Mouse (Mus musculus) hindbrain, postnatal 0 days (tissue): ENCODE results near the gene Pbld2. TPM values are rescaled to one million over a fixed set of nuclear protein-coding genes. Genes with fewer than 3 reads are reported as not detected.

Source experiments
- ATAC-seq: fragments of 200-750 bp; cut with Nextera tagmentation; 2 replicates; pipeline ENCODE4 v1.8.0; 2017; ENCODE audit warnings: mild to moderate bottlenecking, moderate TSS enrichment, moderate library complexity
- DNase-seq: peaks from one replicate; pipeline ENCODE4 v3.0.0-alpha.2; 2015; ENCODE audit warnings: low spot score
- H3K27ac ChIP-seq: fragments of 300-500 bp; sonication (generic); 2 replicates; pipeline ENCODE4 v1.5.1; 2014; ENCODE audit warnings: mild to moderate bottlenecking
- H3K27me3 ChIP-seq: fragments of 300-500 bp; sonication (generic); 2 replicates; pipeline ENCODE4 v1.6.1; 2014; ENCODE audit warnings: low read length, mixed read lengths; ENCODE audit not compliant: insufficient read depth
- H3K36me3 ChIP-seq: fragments of 300-500 bp; sonication (generic); 2 replicates; pipeline ENCODE4 v1.6.1; 2014; ENCODE audit warnings: low read length, mixed read lengths; ENCODE audit not compliant: insufficient read depth
- H3K4me1 ChIP-seq: fragments of 300-500 bp; sonication (generic); 2 replicates; pipeline ENCODE4 v1.6.1; 2014; ENCODE audit warnings: antibody characterized with exemption, low read length, mixed read lengths; ENCODE audit not compliant: insufficient read depth
- H3K4me2 ChIP-seq: fragments of 300-500 bp; sonication (generic); 2 replicates; pipeline ENCODE4 v1.6.1; 2014; ENCODE audit warnings: low read depth, mild to moderate bottlenecking, low read length, moderate library complexity, mixed read lengths
- H3K4me3 ChIP-seq: fragments of 300-500 bp; sonication (generic); 2 replicates; pipeline ENCODE4 v1.5.1; 2014; ENCODE audit warnings: low read length
- H3K9ac ChIP-seq: fragments of 300-500 bp; sonication (generic); replicated peaks from 2 replicates; pipeline ENCODE4 v1.6.1; 2014; ENCODE audit warnings: mild to moderate bottlenecking, low read length, moderate library complexity, mixed read lengths
- H3K9me3 ChIP-seq: fragments of 300-500 bp; sonication (generic); 2 replicates; pipeline ENCODE4 v1.6.1; 2016; ENCODE audit warnings: low read length, mixed read lengths
- CTCF ChIP-seq: IDR thresholded peaks from 2 replicates; pipeline ENCODE4 v1.5.1; 2016; ENCODE audit warnings: antibody characterized with exemption, control low read depth, low read depth
- WGBS: fragments of 180-500 bp; shearing (Covaris S2); extraction: QIAGEN DNeasy Blood & Tissue Kit; methylation state at CpG from one replicate; pipeline ENCODE4 v1.1.7; 2014; 5-methylcytosine and 5-hydroxymethylcytosine counted together
- polyA plus RNA-seq: library from polyadenylated mRNA; unstranded; fragments of >200 nt; fragmentation: Nextera tagmentation; extraction: Ambion mirVana; gene quantifications from 2 replicates; pipeline ENCODE4 v1.2.1, GENCODE M21; 2015
- total RNA-seq: library from RNA; depleted of rRNA; stranded (reverse); fragments of >200 nt; gene quantifications from 2 replicates; pipeline ENCODE4 v1.2.3, GENCODE M21; 2014

Gene Pbld2
- total and polyA plus RNA-seq, 2 experiments from 2014 or later: 0.60 to 1.7 TPM

DNA sequence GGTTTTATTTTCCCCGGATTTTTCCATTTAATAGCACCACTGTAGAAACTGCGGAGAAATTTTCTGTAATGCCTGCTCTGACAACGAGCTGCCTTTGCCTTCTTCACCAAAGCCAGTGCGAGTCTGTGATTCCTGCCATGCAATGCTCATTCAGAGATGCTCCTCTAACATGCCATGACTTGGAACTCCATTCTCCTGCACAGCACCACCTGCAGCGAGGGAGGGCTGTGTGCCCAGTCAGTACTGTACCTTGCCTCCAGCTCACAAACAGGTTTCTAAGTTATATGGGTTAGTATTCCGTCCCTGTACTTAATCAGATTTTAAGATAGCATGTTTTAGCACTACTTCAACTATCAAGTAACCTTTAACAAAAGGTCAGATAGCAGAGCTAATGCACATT lies 12.6 kb upstream of the Pbld2 start:
- no peak overlapping the region for H3K4me3 ChIP-seq
- no peak overlapping the region for H3K27ac ChIP-seq
- H3K9me3 ChIP-seq: no peaks in the 10 kb centered on the region
- no peaks in the 10 kb centered on the region for H3K4me1 ChIP-seq
- no peak overlapping the region for H3K9ac ChIP-seq
- 79% methylated on average over 6 of the region's 6 CpGs for WGBS
- no peak for ATAC-seq
- H3K27me3 ChIP-seq: no peaks in the 10 kb centered on the region
- peaks cover 57% of the 10 kb centered on the region for H3K36me3 ChIP-seq
- TF ChIP-seq CTCF: no peak
- H3K4me2 ChIP-seq: no peak overlapping the region
- no peak for DNase-seq

DNA sequence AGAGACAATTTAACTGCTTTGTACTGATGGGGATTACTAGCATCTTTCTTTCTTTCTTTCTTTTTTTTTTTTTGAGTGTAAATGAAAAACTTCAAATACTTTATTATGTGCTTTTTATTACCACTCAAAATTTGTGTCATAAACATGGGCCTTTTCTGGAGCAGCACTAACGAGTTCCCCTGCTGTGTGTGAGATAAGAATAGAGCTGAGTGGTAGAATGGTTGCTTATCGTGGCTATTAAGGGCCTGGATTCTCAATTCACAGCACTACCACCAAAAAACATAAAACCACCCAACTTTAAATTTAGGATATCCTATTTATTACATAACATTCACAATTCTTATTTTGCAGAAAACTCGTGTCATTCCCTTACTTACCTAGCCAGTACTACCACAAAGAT lies 10.6 kb upstream of the Pbld2 start:
- Histone ChIP-seq H3K9ac (no peak overlapping the region), H3K9me3 (no peaks in the 10 kb centered on the region), H3K27ac (no peak overlapping the region), H3K4me3 (no peak overlapping the region), H3K4me1 (no peaks in the 10 kb centered on the region), H3K4me2 (no peak overlapping the region), H3K27me3 (no peaks in the 10 kb centered on the region), H3K36me3 (peaks cover 50% of the 10 kb centered on the region)
- no peak for DNase-seq
- 76% methylated on average over 3 of the region's 3 CpGs for WGBS
- ATAC-seq: no peak
- TF ChIP-seq CTCF: no peak

DNA sequence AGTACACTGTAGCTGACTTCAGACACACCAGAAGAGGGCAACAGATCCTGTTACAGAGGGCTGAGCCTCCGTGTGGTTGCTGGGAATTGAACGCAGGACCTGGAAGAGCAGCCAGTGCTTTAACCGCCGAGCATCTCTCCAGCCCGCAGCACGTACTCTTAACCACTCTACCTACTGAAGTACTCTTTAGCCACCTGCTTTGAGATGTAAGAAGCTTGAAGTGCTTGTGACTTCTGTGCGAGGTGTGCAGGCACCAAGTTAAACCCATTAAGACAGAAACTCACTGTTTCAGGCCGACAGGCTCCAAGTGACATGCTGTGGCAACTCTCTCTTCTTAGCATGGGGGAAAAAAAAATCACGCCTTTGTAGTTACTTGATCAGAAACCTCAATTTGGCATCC lies 9.9 kb upstream of the Pbld2 start:
- ATAC-seq (no peak), DNase-seq (no peak)
- H3K4me1 ChIP-seq: no peaks in the 10 kb centered on the region
- H3K9ac ChIP-seq: no peak overlapping the region
- H3K36me3 ChIP-seq: peaks cover 47% of the 10 kb centered on the region
- H3K27me3 ChIP-seq: no peaks in the 10 kb centered on the region
- no peaks in the 10 kb centered on the region for H3K9me3 ChIP-seq
- no peak overlapping the region for H3K4me2 ChIP-seq
- WGBS: 86% methylated on average over 9 of the region's 9 CpGs
- no peak for TF ChIP-seq CTCF
- H3K27ac ChIP-seq: no peak overlapping the region
- H3K4me3 ChIP-seq: no peak overlapping the region

DNA sequence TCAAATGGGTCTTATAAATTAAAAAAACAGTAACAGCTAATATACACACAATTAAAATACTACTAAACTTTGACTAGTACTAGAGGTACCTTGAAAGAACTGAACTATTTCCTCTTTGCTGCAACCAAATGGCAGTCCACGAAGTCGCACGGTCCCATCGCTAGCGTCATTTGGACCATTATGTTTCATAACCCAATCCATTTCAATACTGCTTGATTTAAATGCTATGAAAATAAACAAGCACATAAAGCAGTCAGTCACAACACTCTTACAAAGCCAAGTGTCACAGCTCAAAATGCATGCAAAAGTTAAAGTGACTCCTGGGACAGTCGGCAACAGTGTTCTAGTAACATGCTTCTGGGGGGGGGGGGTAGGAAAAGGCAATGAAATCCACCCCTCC lies 4.8 kb upstream of the Pbld2 start:
- peaks cover 23% of the 10 kb centered on the region for H3K36me3 ChIP-seq
- 75% methylated on average over 6 of the region's 6 CpGs for WGBS
- peaks cover 8% of the 10 kb centered on the region; the same call in 1 of the 2 replicates for H3K4me1 ChIP-seq
- H3K4me2 ChIP-seq: no peak overlapping the region
- H3K4me3 ChIP-seq: no peak overlapping the region
- H3K9me3 ChIP-seq: no peaks in the 10 kb centered on the region
- TF ChIP-seq CTCF: no peak
- ATAC-seq (no peak), DNase-seq (no peak)
- H3K27ac ChIP-seq: no peak overlapping the region
- H3K9ac ChIP-seq: no peak overlapping the region
- no peaks in the 10 kb centered on the region for H3K27me3 ChIP-seq

DNA sequence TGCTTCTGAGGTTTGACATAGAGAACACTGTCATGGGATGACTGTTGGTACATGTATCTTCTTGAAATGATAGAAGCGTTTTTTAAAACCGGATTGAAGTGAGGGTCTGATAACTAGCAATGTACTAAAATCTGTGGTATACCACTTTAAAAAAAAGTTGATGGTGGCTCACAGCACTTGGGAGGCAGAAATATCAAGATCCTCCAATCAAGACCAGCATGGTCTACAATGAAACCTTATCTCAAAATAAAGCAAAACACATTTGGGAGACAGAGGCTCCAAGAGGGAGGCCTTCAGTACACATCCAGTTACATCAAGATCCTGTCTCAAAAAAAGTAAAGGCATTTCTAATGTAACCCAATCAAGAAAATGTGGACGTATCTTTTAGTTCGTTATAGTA lies 2.4 kb upstream of the Pbld2 start:
- 29% methylated on average over 4 of the region's 4 CpGs for WGBS
- peaks cover 22% of the 10 kb centered on the region; the same call in 1 of the 2 replicates for H3K4me1 ChIP-seq
- DNase-seq (no peak), ATAC-seq (no peak)
- no peaks in the 10 kb centered on the region for H3K27me3 ChIP-seq
- H3K36me3 ChIP-seq: peaks cover 9% of the 10 kb centered on the region; the same call in 1 of the 2 replicates
- H3K4me2 ChIP-seq: peak overlapping the region; percentile 79
- TF ChIP-seq CTCF: no peak
- H3K9me3 ChIP-seq: no peaks in the 10 kb centered on the region
- H3K27ac ChIP-seq: no peak overlapping the region
- H3K4me3 ChIP-seq: peak overlapping the region; percentile 98
- H3K9ac ChIP-seq: peak overlapping the region; percentile 99; the same call in 1 of the 2 replicates

DNA sequence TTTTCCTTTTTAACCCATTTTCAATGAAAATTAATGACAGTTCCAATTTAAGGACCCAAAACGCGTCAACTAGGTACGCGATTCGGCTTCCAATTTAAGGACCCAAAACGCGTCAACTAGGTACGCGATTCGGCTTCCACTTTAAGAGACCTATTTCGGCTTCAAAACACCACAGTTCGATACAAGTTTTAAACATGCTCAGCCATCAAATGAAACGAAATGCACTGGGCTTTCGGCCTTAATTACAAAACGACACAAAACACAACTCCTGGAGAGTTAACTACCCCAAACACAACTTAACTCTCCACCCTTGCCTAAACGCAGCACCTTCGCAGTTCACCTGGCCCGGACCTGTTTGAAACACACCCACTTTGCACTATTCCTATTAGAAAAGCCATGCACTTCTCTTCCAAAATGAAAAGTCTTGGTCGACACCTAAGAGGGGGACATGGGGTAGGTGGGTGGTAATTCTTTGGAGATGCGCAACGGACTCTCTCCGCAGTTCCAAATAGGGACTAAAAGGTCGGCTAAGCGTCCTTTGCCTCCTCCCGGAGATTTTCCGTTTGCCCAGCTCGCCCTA lies 1.5 kb upstream of the Pbld2 start:
- no peak for ATAC-seq
- Histone ChIP-seq H3K4me2 (peak overlapping the region; percentile 79), H3K4me1 (peaks cover 22% of the 10 kb centered on the region; the same call in 1 of the 2 replicates), H3K27me3 (no peaks in the 10 kb centered on the region), H3K27ac (peak overlapping the region; percentile 99), H3K4me3 (peak overlapping the region; percentile 98), H3K9ac (peak overlapping the region; percentile 99), H3K36me3 (0 out of 2 replicates have a peak, but pooled peaks cover 4% of the 10 kb centered on the region), H3K9me3 (no peaks in the 10 kb centered on the region)
- DNase-seq: peak; percentile 27
- WGBS: 0% methylated on average over 27 of the region's 27 CpGs
- no peak for TF ChIP-seq CTCF

DNA sequence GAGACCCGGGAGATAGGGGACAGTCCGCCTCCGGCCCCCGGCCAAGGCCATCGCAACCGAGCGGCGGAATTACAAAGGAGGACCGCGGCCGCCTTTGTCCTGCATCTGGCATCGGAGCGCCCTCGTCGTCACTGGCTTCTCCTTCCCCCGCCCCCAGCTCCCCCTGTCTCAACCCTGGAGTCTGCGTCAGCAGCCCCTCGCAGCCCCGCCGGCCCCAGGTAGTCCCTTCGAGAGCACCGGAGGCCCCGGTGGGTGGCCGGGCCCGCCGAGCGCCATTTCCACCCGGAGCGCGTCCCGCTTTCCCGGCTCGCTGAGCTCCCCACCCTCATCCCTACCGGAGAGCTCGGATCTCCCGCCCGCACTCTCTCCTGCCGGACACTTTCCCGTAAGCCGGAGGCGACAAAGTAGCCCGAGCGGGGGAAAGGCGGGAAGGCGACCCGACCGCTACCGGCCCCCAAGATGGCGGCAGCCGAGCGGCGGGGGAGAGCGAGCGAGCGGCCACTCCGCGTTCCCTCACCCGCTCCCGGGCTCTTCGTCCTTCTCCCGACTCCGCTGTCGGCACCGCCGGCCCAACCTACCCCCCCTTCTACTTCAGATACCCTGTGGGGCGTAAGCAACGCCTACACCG lies 880 bp upstream of the Pbld2 start:
- Histone ChIP-seq H3K4me2 (peak overlapping the region; percentile 79), H3K9me3 (no peaks in the 10 kb centered on the region), H3K9ac (peak overlapping the region; percentile 99), H3K27ac (peak overlapping the region; percentile 99), H3K27me3 (no peaks in the 10 kb centered on the region), H3K36me3 (no peaks in the 10 kb centered on the region), H3K4me1 (peaks cover 22% of the 10 kb centered on the region; the same call in 1 of the 2 replicates), H3K4me3 (peak overlapping the region; percentile 98)
- TF ChIP-seq CTCF: no peak
- ATAC-seq (peak; percentile 17), DNase-seq (peak; percentile 81)
- WGBS: 2% methylated on average over 66 of the region's 68 CpGs
